Mouse (Mus musculus) lung, adult 2 months (tissue): ENCODE results near the gene Dsel.

ENCODE experiments used
- CTCF ChIP-seq: fragments of 200-500 bp; IDR thresholded peaks from 2 replicates; pipeline ENCODE4 v1.5.1; 2011; ENCODE audit warnings: mild to moderate bottlenecking, low read length, control low read depth; ENCODE audit not compliant: insufficient read depth
- POLR2A ChIP-seq: fragments of 200-500 bp; IDR thresholded peaks from 2 replicates; pipeline ENCODE4 v1.6.1; 2011; ENCODE audit warnings: low read depth, mild to moderate bottlenecking, control low read depth, low read length, borderline replicate concordance; ENCODE audit errors: extremely low read depth

DNA sequence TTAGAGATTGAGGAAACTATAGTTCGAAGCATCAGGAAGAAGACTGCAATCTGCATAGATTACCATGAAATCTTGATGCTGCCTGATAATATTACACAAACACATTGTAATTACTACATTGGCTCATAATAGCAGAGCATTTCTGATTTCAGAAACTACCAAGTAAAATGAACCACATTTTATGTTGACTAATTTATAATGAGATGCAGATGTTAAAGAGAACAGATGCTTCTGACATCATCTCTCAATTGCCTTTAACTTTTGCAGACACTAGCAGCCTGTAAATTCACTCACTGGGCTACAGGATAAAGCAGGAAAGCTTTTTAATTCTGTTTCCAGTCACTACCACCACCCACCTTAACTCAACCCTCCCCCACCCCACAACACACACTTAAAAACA is 6.9 kb downstream of the Dsel start:
- no peak for TF ChIP-seq POLR2A
- TF ChIP-seq CTCF: no peak
